Mouse (Mus musculus) kidney, embryonic 14.5 days (tissue): ENCODE data around the gene Stub1. TPM values are rescaled to one million over a fixed set of nuclear protein-coding genes. Genes with fewer than 3 reads are reported as not detected.
A peak's percentile ranks its signal among the peaks of the same experiment; 100 is the strongest.

ENCODE experiments used
- ATAC-seq: fragments of 200-750 bp; cut with Nextera tagmentation; 2 replicates; pipeline ENCODE4 v1.8.0; 2017; ENCODE audit warnings: moderate number of reproducible peaks, mild to moderate bottlenecking, moderate TSS enrichment, moderate library complexity; ENCODE audit not compliant: low FRiP score, low TSS enrichment
- H3K27ac ChIP-seq: fragments of 300-500 bp; sonication (generic); 2 replicates; pipeline ENCODE4 v1.5.1; 2014; ENCODE audit warnings: low read depth, mild to moderate bottlenecking, low read length, moderate library complexity, mixed read lengths
- H3K27me3 ChIP-seq: fragments of 300-500 bp; sonication (generic); 2 replicates; pipeline ENCODE4 v1.6.1; 2014; ENCODE audit warnings: mild to moderate bottlenecking, low read length; ENCODE audit not compliant: control insufficient read depth, insufficient read depth
- H3K36me3 ChIP-seq: fragments of 300-500 bp; sonication (generic); 2 replicates; pipeline ENCODE4 v1.6.1; 2014; ENCODE audit warnings: low read length, mixed read lengths; ENCODE audit not compliant: control insufficient read depth, insufficient read depth
- H3K4me1 ChIP-seq: fragments of 300-500 bp; sonication (generic); 2 replicates; pipeline ENCODE4 v1.6.1; 2014; ENCODE audit warnings: low read length, mixed read lengths; ENCODE audit not compliant: control insufficient read depth, insufficient read depth
- H3K4me2 ChIP-seq: fragments of 300-500 bp; sonication (generic); replicated peaks from 2 replicates; pipeline ENCODE4 v1.6.1; 2014; ENCODE audit warnings: low read depth, mild to moderate bottlenecking, low read length
- H3K4me3 ChIP-seq: fragments of 300-500 bp; sonication (generic); 2 replicates; pipeline ENCODE4 v1.5.1; 2014; ENCODE audit warnings: mild to moderate bottlenecking, low read length
- H3K9ac ChIP-seq: fragments of 300-500 bp; sonication (generic); 2 replicates; pipeline ENCODE4 v1.6.1; 2014; ENCODE audit warnings: low read depth, mild to moderate bottlenecking, low read length, moderate library complexity
- H3K9me3 ChIP-seq: fragments of 300-500 bp; sonication (generic); 2 replicates; pipeline ENCODE4 v1.6.1; 2016; ENCODE audit warnings: low read length; ENCODE audit not compliant: control insufficient read depth
- WGBS: fragments of 180-500 bp; shearing (Covaris S2); extraction: QIAGEN DNeasy Blood & Tissue Kit; methylation state at CpG from one replicate; pipeline ENCODE4 v1.1.7; 2014; 5-methylcytosine and 5-hydroxymethylcytosine counted together
- polyA plus RNA-seq: library from polyadenylated mRNA; unstranded; fragments of >200 nt; fragmentation: Nextera tagmentation; extraction: Ambion mirVana; gene quantifications from 2 replicates; pipeline ENCODE4 v1.2.1, GENCODE M21; 2014

Stub1 gene
- polyA plus RNA-seq, 1 experiment from 2014 or later: 350 TPM

- Histone ChIP-seq H3K4me2 (peak overlapping the region; percentile 77), H3K27ac (peak overlapping the region; percentile 92), H3K9ac (peak overlapping the region; percentile 77), H3K4me3 (peak overlapping the region; percentile 68), H3K27me3 (no peaks in the 10 kb centered on the region), H3K4me1 (peaks cover 42% of the 10 kb centered on the region), H3K9me3 (no peaks in the 10 kb centered on the region), H3K36me3 (peaks cover 49% of the 10 kb centered on the region)
- WGBS: 35% methylated on average over 8 of the region's 8 CpGs
- ATAC-seq: no peak
These were observed 3.6 kb downstream of the Stub1 start for GRCm38 (mm10) chr17:25829558-25830017.

GRCm38 (mm10) chr17:25828712-25829557, 4.3 kb downstream of the Stub1 start, which contains the start of gene Jmjd8:
TSS of gene Jmjd8 (plus strand) at chr17:25828867.
- peak; percentile 21 for ATAC-seq

GRCm38 (mm10) chr17:25828223-25828594, 5.0 kb downstream of the Stub1 start:
- no peak for ATAC-seq
- peak overlapping the region; percentile 68 for H3K4me3 ChIP-seq
- H3K4me1 ChIP-seq: peaks cover 42% of the 10 kb centered on the region
- WGBS: 84% methylated on average over 8 of the region's 8 CpGs
- peaks cover 49% of the 10 kb centered on the region for H3K36me3 ChIP-seq
- H3K4me2 ChIP-seq: peak overlapping the region; percentile 77
- peak overlapping the region; percentile 92 for H3K27ac ChIP-seq
- H3K27me3 ChIP-seq: no peaks in the 10 kb centered on the region
- H3K9ac ChIP-seq: peak overlapping the region; percentile 77
- no peaks in the 10 kb centered on the region for H3K9me3 ChIP-seq

More at GRCm38 (mm10) chr17:25828712-25829557, 4.3 kb downstream of the Stub1 start, which contains the start of gene Jmjd8:
- peaks cover 49% of the 10 kb centered on the region for H3K36me3 ChIP-seq
- no peaks in the 10 kb centered on the region for H3K27me3 ChIP-seq
- H3K4me2 ChIP-seq: peak within 1 kb of the TSS; percentile 77
- H3K4me3 ChIP-seq: peak within 1 kb of the TSS; percentile 68
- H3K9me3 ChIP-seq: no peaks in the 10 kb centered on the region
- peaks cover 42% of the 10 kb centered on the region for H3K4me1 ChIP-seq
- WGBS: under 1% methylated on average over 32 of the region's 32 CpGs
- peak within 1 kb of the TSS; percentile 77 for H3K9ac ChIP-seq
- peak within 1 kb of the TSS; percentile 92 for H3K27ac ChIP-seq

GRCm38 (mm10) chr17:25827546-25828222, 5.5 kb downstream of the Stub1 start:
- WGBS: 94% methylated on average over 22 of the region's 22 CpGs
- H3K27ac ChIP-seq: no peak overlapping the region
- H3K4me2 ChIP-seq: peak overlapping the region; percentile 77
- ATAC-seq: no peak
- H3K9ac ChIP-seq: peak overlapping the region; percentile 77; the same call in 1 of the 2 replicates
- H3K9me3 ChIP-seq: no peaks in the 10 kb centered on the region
- H3K36me3 ChIP-seq: peaks cover 49% of the 10 kb centered on the region
- no peaks in the 10 kb centered on the region for H3K27me3 ChIP-seq
- no peak overlapping the region for H3K4me3 ChIP-seq
- peaks cover 42% of the 10 kb centered on the region for H3K4me1 ChIP-seq

GRCm38 (mm10) chr17:25827011-25827410, 6.2 kb downstream of the Stub1 start:
- H3K4me1 ChIP-seq: peaks cover 42% of the 10 kb centered on the region
- no peak overlapping the region for H3K9ac ChIP-seq
- H3K4me2 ChIP-seq: no peak overlapping the region
- H3K27me3 ChIP-seq: no peaks in the 10 kb centered on the region
- no peaks in the 10 kb centered on the region for H3K9me3 ChIP-seq
- ATAC-seq: no peak
- H3K27ac ChIP-seq: no peak overlapping the region
- WGBS: 94% methylated on average over 13 of the region's 13 CpGs
- peaks cover 49% of the 10 kb centered on the region for H3K36me3 ChIP-seq
- no peak overlapping the region for H3K4me3 ChIP-seq

GRCm38 (mm10) chr17:25825984-25826570, 7.1 kb downstream of the Stub1 start:
- Histone ChIP-seq H3K9me3 (no peaks in the 10 kb centered on the region), H3K4me1 (peaks cover 33% of the 10 kb centered on the region), H3K27ac (no peak overlapping the region), H3K4me2 (no peak overlapping the region), H3K36me3 (peaks cover 43% of the 10 kb centered on the region), H3K27me3 (no peaks in the 10 kb centered on the region), H3K9ac (no peak overlapping the region), H3K4me3 (no peak overlapping the region)
- no peak for ATAC-seq
- 96% methylated on average over 27 of the region's 27 CpGs for WGBS

- 87% methylated on average over 6 of the region's 6 CpGs for WGBS
- H3K27ac ChIP-seq: no peak overlapping the region
- no peak overlapping the region for H3K4me2 ChIP-seq
- ATAC-seq: no peak
- peaks cover 26% of the 10 kb centered on the region for H3K4me1 ChIP-seq
- H3K9ac ChIP-seq: no peak overlapping the region
- no peak overlapping the region for H3K4me3 ChIP-seq
- peaks cover 35% of the 10 kb centered on the region for H3K36me3 ChIP-seq
- H3K9me3 ChIP-seq: no peaks in the 10 kb centered on the region
- H3K27me3 ChIP-seq: peaks cover 2% of the 10 kb centered on the region
These were observed 7.9 kb downstream of the Stub1 start for GRCm38 (mm10) chr17:25825311-25825710.

- Histone ChIP-seq H3K4me3 (peak overlapping the region; percentile 79), H3K36me3 (peaks cover 28% of the 10 kb centered on the region), H3K4me2 (peak overlapping the region; percentile 98), H3K9me3 (no peaks in the 10 kb centered on the region), H3K27ac (no peak overlapping the region), H3K9ac (peak overlapping the region; percentile 76; the same call in 1 of the 2 replicates), H3K4me1 (peaks cover 21% of the 10 kb centered on the region), H3K27me3 (peaks cover 10% of the 10 kb centered on the region)
- WGBS: 72% methylated on average over 17 of the region's 17 CpGs
- ATAC-seq: no peak
These were observed 8.7 kb downstream of the Stub1 start for GRCm38 (mm10) chr17:25824362-25825142.
